Mouse (Mus musculus): ENCODE data around the gene Fsip1. TPM values are rescaled to one million over a fixed set of nuclear protein-coding genes. Genes with fewer than 3 reads are reported as not detected.

The Fsip1 gene
- polyA plus RNA-seq, 1 experiment from 2014 or later: 0.11 TPM

GRCm38 (mm10) chr2:118236196-118236595, 20.6 kb downstream of the Fsip1 start:
- 83% methylated on average over 7 of the region's 7 CpGs for WGBS
- H3K27ac ChIP-seq (ENCODE audit: low read length): no peak overlapping the region
- no peak overlapping the region for H3K4me3 ChIP-seq (ENCODE audit: low read length)
- no peaks in the 10 kb centered on the region for H3K9me3 ChIP-seq (replicated peaks; ENCODE audit: control insufficient read depth, low read length)
- H3K27me3 ChIP-seq (ENCODE audit: control insufficient read depth, insufficient read depth, low read length): peaks cover 7% of the 10 kb centered on the region
- H3K9ac ChIP-seq (ENCODE audit: low read length): no peak overlapping the region
- H3K4me2 ChIP-seq (ENCODE audit: low read depth, low read length): no peak overlapping the region
- H3K4me1 ChIP-seq (ENCODE audit: control insufficient read depth, insufficient read depth, low read length): no peaks in the 10 kb centered on the region
- no peaks in the 10 kb centered on the region for H3K36me3 ChIP-seq (ENCODE audit: control insufficient read depth, insufficient read depth)
- ATAC-seq (replicated peaks; ENCODE audit: extremely low read depth, insufficient read depth, low FRiP score): no peak

GRCm38 (mm10) chr2:118235614-118236013, 21.2 kb downstream of the Fsip1 start:
- Histone ChIP-seq H3K36me3 (ENCODE audit: control insufficient read depth, insufficient read depth) (no peaks in the 10 kb centered on the region), H3K4me1 (ENCODE audit: control insufficient read depth, insufficient read depth, low read length) (no peaks in the 10 kb centered on the region), H3K27ac (ENCODE audit: low read length) (no peak overlapping the region), H3K27me3 (ENCODE audit: control insufficient read depth, insufficient read depth, low read length) (peaks cover 7% of the 10 kb centered on the region), H3K9me3 (replicated peaks; ENCODE audit: control insufficient read depth, low read length) (no peaks in the 10 kb centered on the region), H3K4me3 (ENCODE audit: low read length) (no peak overlapping the region), H3K9ac (ENCODE audit: low read length) (no peak overlapping the region), H3K4me2 (ENCODE audit: low read depth, low read length) (no peak overlapping the region)
- ATAC-seq (replicated peaks; ENCODE audit: extremely low read depth, insufficient read depth, low FRiP score): no peak
- WGBS: 82% methylated on average over 3 of the region's 3 CpGs

- no peaks in the 10 kb centered on the region for H3K36me3 ChIP-seq (ENCODE audit: control insufficient read depth, insufficient read depth)
- no peak overlapping the region for H3K27ac ChIP-seq (ENCODE audit: low read length)
- no peak overlapping the region for H3K4me3 ChIP-seq (ENCODE audit: low read length)
- H3K4me1 ChIP-seq (ENCODE audit: control insufficient read depth, insufficient read depth, low read length): no peaks in the 10 kb centered on the region
- WGBS: 33% methylated on average over 3 of the region's 3 CpGs
- H3K27me3 ChIP-seq (ENCODE audit: control insufficient read depth, insufficient read depth, low read length): no peaks in the 10 kb centered on the region
- H3K4me2 ChIP-seq (ENCODE audit: low read depth, low read length): no peak overlapping the region
- H3K9me3 ChIP-seq (replicated peaks; ENCODE audit: control insufficient read depth, low read length): no peaks in the 10 kb centered on the region
- no peak for ATAC-seq (replicated peaks; ENCODE audit: extremely low read depth, insufficient read depth, low FRiP score)
- no peak overlapping the region for H3K9ac ChIP-seq (ENCODE audit: low read length)
Observed at GRCm38 (mm10) chr2:118230544-118230943, 26.2 kb downstream of the Fsip1 start.

- no peaks in the 10 kb centered on the region for H3K4me1 ChIP-seq (ENCODE audit: control insufficient read depth, insufficient read depth, low read length)
- no peak overlapping the region for H3K27ac ChIP-seq (ENCODE audit: low read length)
- no peaks in the 10 kb centered on the region for H3K27me3 ChIP-seq (ENCODE audit: control insufficient read depth, insufficient read depth, low read length)
- H3K9ac ChIP-seq (ENCODE audit: low read length): no peak overlapping the region
- no peak overlapping the region for H3K4me3 ChIP-seq (ENCODE audit: low read length)
- ATAC-seq (replicated peaks; ENCODE audit: extremely low read depth, insufficient read depth, low FRiP score): no peak
- 86% methylated on average over 4 of the region's 4 CpGs for WGBS
- no peaks in the 10 kb centered on the region for H3K9me3 ChIP-seq (replicated peaks; ENCODE audit: control insufficient read depth, low read length)
- no peak overlapping the region for H3K4me2 ChIP-seq (ENCODE audit: low read depth, low read length)
- no peaks in the 10 kb centered on the region for H3K36me3 ChIP-seq (ENCODE audit: control insufficient read depth, insufficient read depth)
Observed at GRCm38 (mm10) chr2:118228486-118229079, 28.2 kb downstream of the Fsip1 start.

GRCm38 (mm10) chr2:118225316-118226041, 31.3 kb downstream of the Fsip1 start:
- Histone ChIP-seq H3K27ac (ENCODE audit: low read length) (no peak overlapping the region), H3K4me2 (ENCODE audit: low read depth, low read length) (no peak overlapping the region), H3K9ac (ENCODE audit: low read length) (no peak overlapping the region), H3K36me3 (ENCODE audit: control insufficient read depth, insufficient read depth) (no peaks in the 10 kb centered on the region), H3K9me3 (replicated peaks; ENCODE audit: control insufficient read depth, low read length) (no peaks in the 10 kb centered on the region), H3K4me1 (ENCODE audit: control insufficient read depth, insufficient read depth, low read length) (no peaks in the 10 kb centered on the region), H3K4me3 (ENCODE audit: low read length) (no peak overlapping the region), H3K27me3 (ENCODE audit: control insufficient read depth, insufficient read depth, low read length) (no peaks in the 10 kb centered on the region; the same call in 1 of the 2 replicates)
- ATAC-seq (replicated peaks; ENCODE audit: extremely low read depth, insufficient read depth, low FRiP score): no peak
- WGBS: 66% methylated on average over 10 of the region's 10 CpGs

- Histone ChIP-seq H3K27ac (ENCODE audit: low read length) (no peak overlapping the region), H3K9me3 (replicated peaks; ENCODE audit: control insufficient read depth, low read length) (no peaks in the 10 kb centered on the region; the same call in 1 of the 2 replicates), H3K4me1 (ENCODE audit: control insufficient read depth, insufficient read depth, low read length) (no peaks in the 10 kb centered on the region), H3K4me2 (ENCODE audit: low read depth, low read length) (no peak overlapping the region), H3K36me3 (ENCODE audit: control insufficient read depth, insufficient read depth) (no peaks in the 10 kb centered on the region), H3K9ac (ENCODE audit: low read length) (no peak overlapping the region), H3K4me3 (ENCODE audit: low read length) (no peak overlapping the region), H3K27me3 (ENCODE audit: control insufficient read depth, insufficient read depth, low read length) (peaks cover 3% of the 10 kb centered on the region; the same call in 1 of the 2 replicates)
- no peak for ATAC-seq (replicated peaks; ENCODE audit: extremely low read depth, insufficient read depth, low FRiP score)
- 58% methylated on average over 4 of the region's 4 CpGs for WGBS
Observed at GRCm38 (mm10) chr2:118217993-118218595, 38.7 kb downstream of the Fsip1 start.

GRCm38 (mm10) chr2:118209712-118210111, 47.1 kb downstream of the Fsip1 start:
- 67% methylated on average over 5 of the region's 5 CpGs for WGBS
- no peak overlapping the region for H3K27ac ChIP-seq (ENCODE audit: low read length)
- H3K4me1 ChIP-seq (ENCODE audit: control insufficient read depth, insufficient read depth, low read length): no peaks in the 10 kb centered on the region
- H3K9ac ChIP-seq (ENCODE audit: low read length): no peak overlapping the region
- no peak overlapping the region for H3K4me3 ChIP-seq (ENCODE audit: low read length)
- peaks cover 31% of the 10 kb centered on the region for H3K27me3 ChIP-seq (ENCODE audit: control insufficient read depth, insufficient read depth, low read length)
- H3K9me3 ChIP-seq (replicated peaks; ENCODE audit: control insufficient read depth, low read length): no peaks in the 10 kb centered on the region
- no peak for ATAC-seq (replicated peaks; ENCODE audit: extremely low read depth, insufficient read depth, low FRiP score)
- no peaks in the 10 kb centered on the region for H3K36me3 ChIP-seq (ENCODE audit: control insufficient read depth, insufficient read depth)
- H3K4me2 ChIP-seq (ENCODE audit: low read depth, low read length): no peak overlapping the region

GRCm38 (mm10) chr2:118208651-118209050, 48.1 kb downstream of the Fsip1 start:
- no peak overlapping the region for H3K27ac ChIP-seq (ENCODE audit: low read length)
- 54% methylated on average over 5 of the region's 5 CpGs for WGBS
- no peak overlapping the region for H3K4me2 ChIP-seq (ENCODE audit: low read depth, low read length)
- no peak overlapping the region for H3K9ac ChIP-seq (ENCODE audit: low read length)
- no peaks in the 10 kb centered on the region for H3K36me3 ChIP-seq (ENCODE audit: control insufficient read depth, insufficient read depth)
- H3K4me3 ChIP-seq (ENCODE audit: low read length): no peak overlapping the region
- peaks cover 36% of the 10 kb centered on the region for H3K27me3 ChIP-seq (ENCODE audit: control insufficient read depth, insufficient read depth, low read length)
- no peaks in the 10 kb centered on the region for H3K9me3 ChIP-seq (replicated peaks; ENCODE audit: control insufficient read depth, low read length)
- H3K4me1 ChIP-seq (ENCODE audit: control insufficient read depth, insufficient read depth, low read length): peaks cover under 1% of the 10 kb centered on the region; the same call in 1 of the 2 replicates
- ATAC-seq (replicated peaks; ENCODE audit: extremely low read depth, insufficient read depth, low FRiP score): no peak

GRCm38 (mm10) chr2:118205991-118206585, 50.7 kb downstream of the Fsip1 start:
- Histone ChIP-seq H3K27me3 (ENCODE audit: control insufficient read depth, insufficient read depth, low read length) (peaks cover 44% of the 10 kb centered on the region), H3K4me3 (ENCODE audit: low read length) (no peak overlapping the region), H3K27ac (ENCODE audit: low read length) (no peak overlapping the region), H3K9ac (ENCODE audit: low read length) (no peak overlapping the region), H3K4me1 (ENCODE audit: control insufficient read depth, insufficient read depth, low read length) (peaks cover 4% of the 10 kb centered on the region; the same call in 1 of the 2 replicates), H3K9me3 (replicated peaks; ENCODE audit: control insufficient read depth, low read length) (no peaks in the 10 kb centered on the region), H3K36me3 (ENCODE audit: control insufficient read depth, insufficient read depth) (no peaks in the 10 kb centered on the region), H3K4me2 (ENCODE audit: low read depth, low read length) (no peak overlapping the region)
- 44% methylated on average over 8 of the region's 8 CpGs for WGBS
- no peak for ATAC-seq (replicated peaks; ENCODE audit: extremely low read depth, insufficient read depth, low FRiP score)
